Mouse (Mus musculus) bone marrow macrophage, adult 2 months (primary cell): Measurements from ENCODE around the gene Trmt10c.

ENCODE experiments used
- CTCF ChIP-seq: IDR thresholded peaks from 2 replicates; pipeline ENCODE4 v1.5.1; 2012; ENCODE audit warnings: low read depth, mild to moderate bottlenecking, low read length, moderate library complexity
- POLR2A ChIP-seq: IDR thresholded peaks from 2 replicates; pipeline ENCODE4 v1.6.1; 2012; ENCODE audit warnings: mild to moderate bottlenecking, low read depth, low read length, borderline replicate concordance

GRCm38 (mm10) chr16:56028722-56029551 is 8.7 kb downstream of the Trmt10c start:
- TF ChIP-seq POLR2A (no peak), CTCF (no peak)
